Comparison of ENCODE assay signal across 17 mouse cellular contexts in genomic region chr1:107353046-107353445, GRCm38 (mm10). TPM values are rescaled to one million over a fixed set of nuclear protein-coding genes. Genes with fewer than 3 reads are reported as not detected.
DNase-seq lines count a peak whose midpoint lies in the region; ATAC-seq and TF ChIP-seq lines count a peak whose summit lies in the region.
"Had no signal": no experiment of that assay in that cellular context is flagged by ENCODE, and none has a peak within 500 bp of the region (broad histone marks: within the 10 kb centered on the region; RNA-seq: fewer than 3 reads in every experiment).

No protein-coding gene starts in this region.

- peak; percentile 32; the same call in 1 of the 2 replicates for TF ChIP-seq CTCF in gastrocnemius, adult 2 months (IDR thresholded peaks at IDR 0.05)

- DNase-seq in gastrocnemius, adult 2 months, result no peak
- no peak for DNase-seq in gastrocnemius, adult 18-20 months (ENCODE audit: low spot score)
- peak; percentile 6 for DNase-seq in thymus, postnatal 4 days
- DNase-seq in thymus, postnatal 25 days, result no peak
- peak; percentile 8 for DNase-seq in embryo, embryonic 10.5 days (ENCODE audit: low spot score)
- no peak for DNase-seq in heart, postnatal 25 days (ENCODE audit: low spot score)
- no peak for DNase-seq in retina, postnatal 1 day
- DNase-seq: cerebellum, adult 11 months; gastrocnemius, postnatal 10 days; heart, postnatal 10 days; kidney, adult 11 months; lung, postnatal 14 days; spleen, adult 18-20 months had no signal

- no peak overlapping the region for H3K4me3 ChIP-seq in gastrocnemius, adult 2 months
- H3K4me3 ChIP-seq: limb, embryonic 12.5 days had no signal

- intact Hi-C loops in gastrocnemius, adult 2 months (cut with DNase I), result no loop called here
- intact Hi-C loops in heart, postnatal 25 days (cut with DNase I), result no loop called here

- H3K27ac ChIP-seq in gastrocnemius, adult 2 months, result no peak overlapping the region
- H3K27ac ChIP-seq: limb, embryonic 12.5 days had no signal

- no peak for ATAC-seq in activated CD4-positive, CD25-positive, alpha-beta regulatory T cell, adult 4 months

RNA-seq across cellular contexts. Expression of gene Serpinb11, which starts 8.0 kb away (rescaled TPM):
- not detected for total RNA-seq in gastrocnemius, adult 2 months (2021)
- total RNA-seq in gastrocnemius, adult 18-20 months (2021), result not detected
- not detected for total RNA-seq in heart, postnatal 25 days (2021)
- not detected for polyA plus RNA-seq in activated CD4-positive, CD25-positive, alpha-beta regulatory T cell, adult 4 months (2017; shearing (Covaris generic))
- total RNA-seq: adrenal gland, adult 18-20 months; gastrocnemius, postnatal 10 days; heart, postnatal 10 days; layer of hippocampus, adult 8-10 months had no signal
- polyA plus RNA-seq: limb, embryonic 12.5 days had no signal

RNA-seq across cellular contexts. Expression of gene Serpinb7, which starts 46.4 kb away (rescaled TPM):
- total RNA-seq in gastrocnemius, adult 2 months (2021), result under 1 TPM in 1 of 2 experiments, not detected in 1; 0.13 TPM
- total RNA-seq in gastrocnemius, adult 18-20 months (2021), result under 1 TPM in 1 of 2 experiments, not detected in 1; 0.85 TPM
- total RNA-seq in heart, postnatal 25 days (2021), result not detected
- polyA plus RNA-seq in activated CD4-positive, CD25-positive, alpha-beta regulatory T cell, adult 4 months (2017; shearing (Covaris generic)), result not detected
- total RNA-seq: adrenal gland, adult 18-20 months; gastrocnemius, postnatal 10 days; heart, postnatal 10 days had no signal
- polyA plus RNA-seq: limb, embryonic 12.5 days had no signal

Comparison
In these comparisons a context has a peak if more than half of its experiments do, and no peak if none do; other contexts are left out.
1. DNase-seq: peak in thymus, postnatal 4 days (single experiment) and embryo, embryonic 10.5 days (single experiment); none in gastrocnemius, adult 2 months (single experiment), gastrocnemius, adult 18-20 months (single experiment), thymus, postnatal 25 days (single experiment), heart, postnatal 25 days (single experiment) and retina, postnatal 1 day (single experiment).